Mouse (Mus musculus): Measurements from ENCODE around the gene Ndst2. TPM values are rescaled to one million over a fixed set of nuclear protein-coding genes. Genes with fewer than 3 reads are reported as not detected.
"Not testable (repeated sequence)": the region's sequence is repeated elsewhere in the genome, so short reads cannot be mapped to it uniquely, and the experiment has no call there.

The Ndst2 gene
- total RNA-seq, 2 experiments from 2014 or later = 16.4 to 16.8 TPM

- DNase-seq (ENCODE audit: low spot score in 2 of 2) = no peak
These were observed 6.9 kb upstream of the Ndst2 start for GRCm38 (mm10) chr14:20741301-20741700.

DNA sequence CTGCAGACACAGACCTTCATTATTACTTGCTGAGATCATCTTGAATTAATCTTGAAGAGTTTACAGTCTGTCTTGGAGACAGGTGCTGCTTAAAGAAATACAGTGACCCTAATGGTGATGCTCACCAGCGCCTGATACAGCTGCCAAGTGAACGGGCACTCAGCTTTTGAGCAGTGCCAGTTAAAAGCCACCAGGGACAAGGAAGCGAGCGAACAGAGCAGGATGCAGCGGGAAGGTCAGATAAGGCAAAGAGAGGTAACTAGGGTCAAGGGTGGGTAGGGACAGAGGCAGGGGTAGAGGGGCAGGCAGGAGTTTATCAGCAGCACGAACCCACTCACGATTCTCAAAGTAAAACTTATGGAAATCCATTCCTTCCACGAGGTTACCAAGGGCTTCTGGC is 4.1 kb upstream of the Ndst2 start:
- DNase-seq (ENCODE audit: low spot score in 2 of 2) = no peak

- DNase-seq (ENCODE audit: low spot score in 2 of 2) = peak in 1 of 2 experiments; percentile 56
These were observed 2.9 kb upstream of the Ndst2 start for GRCm38 (mm10) chr14:20737306-20737705.

- DNase-seq (ENCODE audit: low spot score in 2 of 2) = no peak
These were observed 1.6 kb upstream of the Ndst2 start for GRCm38 (mm10) chr14:20735892-20736390.

GRCm38 (mm10) chr14:20735052-20735451 is 690 bp upstream of the Ndst2 start:
- no peak for DNase-seq (ENCODE audit: low spot score in 2 of 2)

DNA sequence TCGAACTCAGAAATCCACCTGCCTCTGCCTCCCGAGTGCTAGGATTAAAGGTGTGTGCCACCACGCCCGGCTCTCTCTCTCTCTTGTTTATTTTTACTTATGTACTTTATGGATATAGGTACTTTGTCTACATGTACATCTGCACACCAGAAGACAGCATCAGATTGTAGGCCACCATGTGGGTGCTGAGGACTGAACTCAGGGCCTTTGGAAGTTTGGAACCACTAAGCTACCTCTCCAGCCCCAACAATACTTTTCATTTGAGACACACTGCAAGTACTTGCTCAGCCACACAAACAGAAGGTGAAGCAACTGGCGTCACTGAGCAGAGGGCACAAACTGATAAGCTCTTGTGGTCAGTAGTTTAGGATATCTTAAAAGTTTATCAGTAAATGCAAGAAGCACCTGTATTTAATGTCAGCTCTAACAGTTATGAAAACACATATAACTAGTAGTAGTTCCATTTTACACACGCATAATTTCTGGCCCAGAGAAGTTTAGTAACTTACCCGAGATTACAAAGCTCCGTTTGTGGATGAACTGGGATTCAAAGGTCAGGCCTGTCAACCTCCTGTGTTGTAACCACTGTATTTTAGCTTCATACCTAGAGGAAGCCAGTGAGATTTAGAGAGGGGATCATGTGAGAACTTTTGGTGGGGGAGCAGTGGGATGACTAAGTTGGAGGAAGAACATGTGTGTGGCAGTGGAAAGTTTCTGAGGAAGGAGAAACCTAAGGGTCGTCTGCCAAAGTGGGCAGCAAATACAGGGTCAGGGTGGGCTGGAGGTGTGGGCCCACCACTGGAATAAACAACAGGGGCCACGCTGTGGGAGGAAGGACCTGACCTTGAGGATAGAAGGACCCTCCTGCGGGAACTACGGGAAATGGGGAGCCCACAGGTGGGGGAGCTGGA is 1.1 kb downstream of the Ndst2 start:
- no peak for DNase-seq (ENCODE audit: low spot score in 2 of 2)

DNA sequence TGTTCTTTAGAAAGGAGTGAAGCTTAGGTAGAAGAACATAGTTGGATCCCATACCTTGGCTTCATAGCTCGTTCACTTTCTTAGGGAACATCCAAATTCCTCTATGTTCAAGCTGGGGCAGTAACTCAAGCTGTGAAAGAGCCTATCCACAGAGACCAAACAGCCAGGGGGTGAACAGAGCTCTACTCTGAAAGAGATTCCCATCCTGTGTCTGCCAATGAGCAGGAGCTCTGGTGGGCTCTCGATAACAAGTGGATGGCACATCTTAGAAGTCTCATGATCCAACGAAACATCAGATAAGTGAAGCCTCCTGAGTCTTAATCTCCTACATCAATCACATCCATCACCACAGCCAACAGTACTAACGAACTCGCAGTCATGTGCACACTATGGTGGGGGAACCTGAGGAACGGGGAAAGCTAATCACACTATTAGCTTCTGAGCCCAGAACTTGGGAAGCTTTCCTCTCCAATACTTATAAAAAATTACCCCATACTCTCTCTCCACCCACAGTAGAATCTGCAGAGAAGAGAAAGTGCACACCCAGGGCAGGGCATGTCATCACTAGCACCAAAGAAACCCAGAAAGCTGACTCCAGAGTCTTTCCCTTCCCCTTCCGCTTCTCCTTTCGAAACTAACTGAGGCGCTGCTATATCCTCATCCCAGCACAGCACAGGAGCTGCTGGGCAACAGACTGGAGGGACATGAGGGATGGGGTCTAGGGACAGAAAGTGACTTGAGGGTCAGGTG is 3.3 kb downstream of the Ndst2 start:
- no peak for DNase-seq (ENCODE audit: low spot score in 2 of 2)

GRCm38 (mm10) chr14:20729871-20730270 is 4.5 kb downstream of the Ndst2 start:
- DNase-seq (ENCODE audit: low spot score in 2 of 2) = no peak

DNA sequence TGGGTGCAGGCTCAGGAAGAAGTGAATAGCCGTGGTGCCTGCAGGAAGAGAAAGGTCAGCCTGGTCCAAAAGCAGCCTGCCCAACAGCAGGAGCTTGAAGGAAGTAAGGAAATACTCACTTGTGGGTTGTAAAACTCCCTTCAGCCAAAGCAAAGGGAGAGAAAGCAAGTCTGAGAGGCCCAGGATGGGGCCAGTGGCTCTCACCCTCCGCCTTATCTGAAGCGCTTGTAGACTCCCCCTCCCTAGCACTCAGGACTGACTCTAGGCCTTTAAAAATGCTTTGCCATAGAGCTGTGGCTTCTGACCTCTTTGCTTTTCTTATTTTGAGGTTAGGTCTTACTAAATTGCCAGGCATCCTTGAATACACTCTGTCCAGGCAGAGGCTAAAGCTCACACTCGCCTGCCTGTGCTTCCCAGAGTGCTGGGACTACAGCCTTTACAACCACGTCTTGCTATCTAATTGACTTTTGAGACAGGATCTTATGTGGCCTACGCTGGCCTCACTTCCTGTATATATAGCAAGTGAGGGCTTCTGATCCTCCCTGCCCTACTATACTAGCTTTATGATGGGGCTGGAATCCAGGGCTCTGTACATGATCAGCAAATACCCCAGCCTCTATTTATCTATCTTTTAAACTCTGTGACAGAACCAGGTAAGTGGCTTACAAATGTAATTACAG is 8.6 kb downstream of the Ndst2 start:
- no peak for DNase-seq (ENCODE audit: low spot score in 2 of 2)

GRCm38 (mm10) chr14:20724043-20724442 is 10.3 kb downstream of the Ndst2 start:
- peak; percentile 76 to 79 for DNase-seq (ENCODE audit: low spot score in 2 of 2)

- DNase-seq (ENCODE audit: low spot score in 2 of 2) = no peak
These were observed 11.4 kb downstream of the Ndst2 start for GRCm38 (mm10) chr14:20723006-20723405.

DNA sequence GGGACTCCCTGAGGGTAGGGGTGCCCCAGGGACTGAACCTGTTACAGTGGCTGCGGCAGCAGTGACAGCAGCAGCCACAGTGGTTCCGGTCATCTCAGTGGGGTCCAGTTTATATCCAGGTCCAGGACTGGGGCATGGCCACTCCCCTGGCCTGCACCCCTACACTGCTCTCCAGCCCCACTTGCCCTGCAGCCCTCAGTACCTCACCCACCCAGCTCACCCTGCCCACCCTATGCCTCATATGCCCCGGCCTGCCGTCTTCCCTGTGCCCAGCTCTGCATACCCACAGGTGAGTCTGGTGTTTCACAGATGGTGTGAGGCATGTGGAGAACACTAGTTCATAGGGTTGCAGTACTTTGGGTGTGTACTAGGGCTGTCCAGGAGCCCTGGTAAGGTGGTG is 13.0 kb downstream of the Ndst2 start:
- DNase-seq (ENCODE audit: low spot score in 2 of 2) = no peak

DNA sequence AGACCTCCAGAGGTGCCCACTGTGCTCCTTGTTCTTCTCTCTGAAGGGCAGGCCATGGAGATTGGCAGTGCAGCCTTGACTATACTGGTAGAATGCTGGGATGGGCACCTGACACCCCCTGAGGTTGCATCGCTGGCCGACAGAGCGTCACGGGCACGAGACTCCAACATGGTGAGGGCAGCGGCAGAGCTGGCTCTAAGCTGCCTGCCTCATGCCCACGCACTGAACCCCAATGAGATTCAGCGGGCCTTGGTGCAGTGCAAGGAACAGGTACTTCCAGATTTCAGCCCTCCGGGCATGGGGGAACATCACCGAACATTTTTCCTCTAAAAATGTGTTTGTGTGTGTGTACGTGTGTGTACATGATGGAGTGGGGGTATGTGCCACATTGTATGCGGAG is 14.6 kb downstream of the Ndst2 start:
- DNase-seq (ENCODE audit: low spot score in 2 of 2) = no peak

GRCm38 (mm10) chr14:20718443-20718842 is 15.9 kb downstream of the Ndst2 start:
- no peak for DNase-seq (ENCODE audit: low spot score in 2 of 2)

GRCm38 (mm10) chr14:20713832-20714231 is 20.5 kb downstream of the Ndst2 start:
- no peak for DNase-seq (ENCODE audit: low spot score in 2 of 2)

- DNase-seq (ENCODE audit: low spot score in 2 of 2) = no peak
These were observed 26.1 kb downstream of the Ndst2 start for GRCm38 (mm10) chr14:20708239-20708638.

GRCm38 (mm10) chr14:20707201-20708190 is 26.9 kb downstream of the Ndst2 start, which contains the start of gene Zswim8:
Gene Zswim8, plus strand, starts transcription at chr14:20707552.
- peak; percentile 88 to 91 for DNase-seq (ENCODE audit: low spot score in 2 of 2)

DNA sequence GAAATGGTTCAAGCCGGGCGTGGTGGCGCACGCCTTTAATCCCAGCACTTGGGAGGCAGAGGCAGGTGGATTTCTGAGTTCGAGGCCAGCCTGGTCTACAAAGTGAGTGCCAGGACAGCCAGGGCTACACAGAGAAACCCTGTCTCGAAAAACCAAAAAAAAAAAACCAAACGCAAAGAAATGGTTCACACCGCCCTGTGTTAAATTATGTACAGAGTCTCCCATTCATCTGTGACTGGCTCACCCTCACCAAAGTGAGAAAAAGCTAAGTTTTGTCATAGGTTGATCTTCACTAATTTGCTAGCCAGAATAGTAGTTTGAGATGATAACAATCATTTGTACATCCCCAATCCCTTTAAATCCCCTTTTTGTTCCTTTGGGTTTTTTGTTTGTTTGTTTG is 30.9 kb downstream of the Ndst2 start:
- DNase-seq (ENCODE audit: low spot score in 2 of 2) = not testable (repeated sequence)

DNA sequence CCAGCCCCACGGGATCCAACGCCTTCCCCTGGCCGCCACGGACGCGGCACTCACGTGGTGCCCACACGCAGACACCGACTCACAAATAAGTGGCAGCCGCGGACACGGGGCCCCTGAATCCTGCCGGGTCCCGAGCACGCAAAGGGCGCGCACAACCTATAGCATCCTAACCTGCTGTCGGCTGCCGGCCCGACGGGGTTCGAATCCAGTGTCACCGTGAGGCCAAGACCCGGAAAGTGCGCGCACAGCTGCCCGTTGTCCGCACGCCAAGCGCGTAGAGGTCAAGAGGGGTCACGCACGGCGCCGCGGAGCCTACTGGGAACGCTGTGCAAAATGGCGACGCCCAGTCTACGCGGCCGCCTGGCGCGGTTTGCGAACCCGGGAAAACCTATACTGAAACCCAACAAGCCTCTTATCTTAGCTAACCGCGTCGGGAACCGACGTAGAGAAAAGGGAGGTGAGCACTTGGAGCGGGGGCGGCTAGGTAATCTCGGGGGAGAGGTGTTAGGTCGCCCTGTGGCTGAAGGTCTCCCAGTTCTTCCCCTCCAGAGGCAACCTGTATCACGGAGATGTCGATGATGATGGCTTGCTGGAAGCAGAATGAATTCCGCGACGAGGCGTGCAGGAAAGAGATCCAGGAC is 31.5 kb downstream of the Ndst2 start, which contains the start of gene Chchd1:
Gene Chchd1, plus strand, starts transcription at position 266 of the 641 bp plus-strand sequence.
- peak; percentile 90 to 91 for DNase-seq (ENCODE audit: low spot score in 2 of 2)

Data from left cerebral cortex, adult 18-20 months (tissue).